Mouse (Mus musculus) MEL (cell line): ENCODE measurements around the gene Gpm6b. TPM values are rescaled to one million over a fixed set of nuclear protein-coding genes. Genes with fewer than 3 reads are reported as not detected.

Experiments used
- DNase-seq: peaks from one replicate; pipeline ENCODE4 v3.0.0; 2011; ENCODE audit warnings: low read depth, low spot score
- H3K27ac ChIP-seq: 2 replicates; pipeline ENCODE4 v1.5.1; 2012; ENCODE audit warnings: low read depth, mild to moderate bottlenecking, control low read depth, low read length, moderate library complexity; ENCODE audit not compliant: control insufficient read depth
- H3K27me3 ChIP-seq, 2 experiments: fragments of 150-350 bp in 1 of 2; sonication (generic) in 1 of 2; 2 replicates each; pipeline ENCODE4 v1.6.1; 2012; ENCODE audit warnings: low read length in 2 of 2, mild to moderate bottlenecking in 2 of 2, improper control_type of control experiment in 1 of 2, moderate library complexity in 1 of 2; ENCODE audit not compliant: insufficient read depth in 2 of 2, control insufficient read depth in 1 of 2
- H3K36me3 ChIP-seq, 2 experiments: 2 replicates each; pipeline ENCODE4 v1.6.1; 2012 to 2014; ENCODE audit warnings: low read length in 2 of 2, improper control_type of control experiment in 1 of 2, inconsistent platforms in 1 of 2, mild to moderate bottlenecking in 1 of 2; ENCODE audit not compliant: insufficient read depth in 2 of 2, control insufficient read depth in 1 of 2
- H3K4me1 ChIP-seq, 2 experiments: fragments of 150-350 bp in 1 of 2; sonication (generic) in 1 of 2; 2 replicates each; pipeline ENCODE4 v1.6.1; 2012; ENCODE audit warnings: low read length in 2 of 2, improper control_type of control experiment in 1 of 2, mild to moderate bottlenecking in 1 of 2; ENCODE audit not compliant: insufficient read depth in 2 of 2, control insufficient read depth in 1 of 2
- H3K4me3 ChIP-seq, 2 experiments: fragments of 150-350 bp in 1 of 2; sonication (generic) in 1 of 2; 2 replicates each; pipeline ENCODE4 v1.5.1; 2012; ENCODE audit warnings: low read depth in 2 of 2, low read length in 2 of 2, mild to moderate bottlenecking in 2 of 2, moderate library complexity in 2 of 2, control low read depth in 1 of 2, improper control_type of control experiment in 1 of 2; ENCODE audit not compliant: control insufficient read depth in 1 of 2, insufficient read depth in 1 of 2
- H3K79me2 ChIP-seq: 2 replicates; pipeline ENCODE4 v1.6.1; 2012; ENCODE audit warnings: mild to moderate bottlenecking, low read length, moderate library complexity; ENCODE audit not compliant: control insufficient read depth, poor library complexity, insufficient read depth
- H3K9ac ChIP-seq: 2 replicates; pipeline ENCODE4 v1.6.1; 2012; ENCODE audit warnings: low read depth, mild to moderate bottlenecking, control low read depth, low read length, moderate library complexity; ENCODE audit not compliant: control insufficient read depth, poor library complexity, severe bottlenecking
- H3K9me3 ChIP-seq: fragments of 150-350 bp; sonication (generic); replicated peaks from 2 replicates; pipeline ENCODE4 v1.6.1; 2012; ENCODE audit warnings: mild to moderate bottlenecking, low read length, improper control_type of control experiment, moderate library complexity; ENCODE audit not compliant: insufficient read depth
- BHLHE40 ChIP-seq: IDR thresholded peaks from 2 replicates; pipeline ENCODE4 v1.6.1; 2012; ENCODE audit warnings: low read depth, mild to moderate bottlenecking, inconsistent platforms, low read length, improper control_type of control experiment, borderline replicate concordance
- CHD2 ChIP-seq: IDR thresholded peaks from 2 replicates; pipeline ENCODE4 v1.6.1; 2011; ENCODE audit warnings: low read length, improper control_type of control experiment
- CTCF ChIP-seq, 3 experiments: IDR thresholded peaks in 2 of 3; conservative IDR thresholded peaks in 1 of 3; 2 replicates each; pipeline ENCODE4 v1.5.1; 2011 to 2012; ENCODE audit warnings: low read length in 3 of 3, low read depth in 2 of 3, mild to moderate bottlenecking in 2 of 3, improper control_type of control experiment in 1 of 3, inconsistent platforms in 1 of 3, mixed read lengths in 1 of 3, moderate library complexity in 1 of 3; ENCODE audit not compliant: control insufficient read depth in 1 of 3, insufficient read depth in 1 of 3, poor library complexity in 1 of 3, severe bottlenecking in 1 of 3
- EP300 ChIP-seq, 2 experiments: IDR thresholded peaks; 2 replicates each; pipeline ENCODE4 v1.6.1; 2011; ENCODE audit warnings: improper control_type of control experiment in 2 of 2, low read length in 2 of 2, low read depth in 1 of 2, mild to moderate bottlenecking in 1 of 2
- HCFC1 ChIP-seq: IDR thresholded peaks from 2 replicates; pipeline ENCODE4 v1.6.1; 2012; ENCODE audit warnings: low read depth, mild to moderate bottlenecking, inconsistent platforms, low read length, improper control_type of control experiment, moderate library complexity
- MAX ChIP-seq: IDR thresholded peaks from 2 replicates; pipeline ENCODE4 v1.6.1; 2011; ENCODE audit warnings: low read length, improper control_type of control experiment
- MEF2A ChIP-seq: IDR thresholded peaks from 2 replicates; pipeline ENCODE4 v1.6.1; 2014; ENCODE audit warnings: low read depth, mild to moderate bottlenecking, inconsistent platforms, low read length, improper control_type of control experiment; ENCODE audit not compliant: poor library complexity, insufficient replicate concordance, severe bottlenecking; ENCODE audit errors: extremely low read depth
- MYB ChIP-seq: IDR thresholded peaks from 2 replicates; pipeline ENCODE4 v1.6.1; 2011; ENCODE audit warnings: mild to moderate bottlenecking, low read depth, low read length, improper control_type of control experiment
- MYC ChIP-seq: IDR thresholded peaks from 2 replicates; pipeline ENCODE4 v1.6.1; 2011; ENCODE audit warnings: low read depth, mild to moderate bottlenecking, low read length, improper control_type of control experiment, moderate library complexity
- NRF1 ChIP-seq: IDR thresholded peaks from 2 replicates; pipeline ENCODE4 v1.6.1; 2014; ENCODE audit warnings: low read depth, mild to moderate bottlenecking, inconsistent platforms, low read length, improper control_type of control experiment, moderate library complexity; ENCODE audit not compliant: poor library complexity, insufficient read depth, severe bottlenecking
- POLR2AphosphoS5 ChIP-seq: IDR thresholded peaks from 2 replicates; pipeline ENCODE4 v1.6.1; 2012; ENCODE audit warnings: low read depth, borderline replicate concordance, mild to moderate bottlenecking, inconsistent platforms, low read length, moderate library complexity, mixed read lengths
- SIN3A ChIP-seq: IDR thresholded peaks from 2 replicates; pipeline ENCODE4 v1.6.1; 2012; ENCODE audit warnings: low read length, improper control_type of control experiment, inconsistent platforms
- SMC3 ChIP-seq: IDR thresholded peaks from 2 replicates; pipeline ENCODE4 v1.6.1; 2011; ENCODE audit warnings: low read depth, low read length, improper control_type of control experiment
- TCF12 ChIP-seq: IDR thresholded peaks from 2 replicates; pipeline ENCODE4 v1.6.1; 2014; ENCODE audit warnings: low read depth, mild to moderate bottlenecking, inconsistent platforms, low read length, improper control_type of control experiment, moderate library complexity
- USF2 ChIP-seq, 2 experiments: IDR thresholded peaks; 2 replicates each; pipeline ENCODE4 v1.6.1; 2011 to 2012; ENCODE audit warnings: improper control_type of control experiment in 2 of 2, low read length in 2 of 2, borderline replicate concordance in 1 of 2, inconsistent platforms in 1 of 2, low read depth in 1 of 2, mild to moderate bottlenecking in 1 of 2; ENCODE audit not compliant: insufficient read depth in 1 of 2
- ZC3H11A ChIP-seq: IDR thresholded peaks from 2 replicates; pipeline ENCODE4 v1.6.1; 2012; ENCODE audit warnings: low read depth, mild to moderate bottlenecking, inconsistent platforms, low read length, improper control_type of control experiment
- ZNF384 ChIP-seq: IDR thresholded peaks from 2 replicates; pipeline ENCODE4 v1.6.1; 2012; ENCODE audit warnings: low read depth, mild to moderate bottlenecking, inconsistent platforms, low read length, improper control_type of control experiment
- polyA plus RNA-seq, 2 experiments: library from polyadenylated mRNA; stranded (reverse) in 1 of 2; unstranded in 1 of 2; fragments of >175 nt in 1 of 2; fragments of >200 nt in 1 of 2; gene quantifications; 2 replicates each; pipeline versions ENCODE4 v1.2.1 to v1.2.4; 2012; ENCODE audit warnings: low replicate concordance in 2 of 2, low read depth in 1 of 2; ENCODE audit not compliant: insufficient read length in 2 of 2, insufficient read depth in 1 of 2, missing spikeins in 1 of 2
- total RNA-seq: library from RNA; depleted of rRNA; stranded (reverse); fragments of 300-350 nt; gene quantifications from 2 replicates; pipeline ENCODE4 v1.2.3, GENCODE M21; 2012

The Gpm6b gene
- total and polyA plus RNA-seq, 3 experiments: 4.9 to 13.2 TPM; not detected in 1

- no peaks in the 10 kb centered on the region for H3K9me3 ChIP-seq
- H3K9ac ChIP-seq: no peak overlapping the region
- peaks cover 0 to 15% of the 10 kb centered on the region in 2 experiments; a peak in 2 of 4 replicates for H3K36me3 ChIP-seq
- no peak overlapping the region for H3K4me3 ChIP-seq
- peaks cover 2 to 17% of the 10 kb centered on the region in 2 experiments; a peak in 3 of 4 replicates for H3K4me1 ChIP-seq
- H3K27me3 ChIP-seq: no peaks in the 10 kb centered on the region
- no peak overlapping the region for H3K27ac ChIP-seq
- no peaks in the 10 kb centered on the region for H3K79me2 ChIP-seq
- DNase-seq: no peak
- TF ChIP-seq BHLHE40: no peak
- TF ChIP-seq EP300 (IDR thresholded peaks at IDR 0.05; ENCODE audit: low read depth in 1 of 2, low read length in 2 of 2): no peak
- no peak for TF ChIP-seq HCFC1
- TF ChIP-seq MYC: no peak
- no peak for TF ChIP-seq ZC3H11A
- no peak for TF ChIP-seq SIN3A
- no peak for TF ChIP-seq SMC3
- no peak for TF ChIP-seq MEF2A
- TF ChIP-seq NRF1: no peak
- no peak for TF ChIP-seq MAX
- TF ChIP-seq POLR2AphosphoS5: no peak
- TF ChIP-seq CTCF (IDR thresholded peaks at IDR 0.05 in 2 of 3, conservative IDR thresholded peaks at IDR 0.05 in 1 of 3; ENCODE audit: control insufficient read depth in 1 of 3, insufficient read depth in 1 of 3, low read depth in 2 of 3, low read length in 3 of 3, poor library complexity in 1 of 3, severe bottlenecking in 1 of 3): no peak
- TF ChIP-seq MYB: no peak
- TF ChIP-seq ZNF384: no peak
Measured at GRCm38 (mm10) chrX:166378652-166379051, 139.9 kb downstream of the Gpm6b start.

GRCm38 (mm10) chrX:166383606-166384005 is 144.9 kb downstream of the Gpm6b start:
- no peaks in the 10 kb centered on the region for H3K79me2 ChIP-seq
- no peaks in the 10 kb centered on the region; a peak in 1 of 4 replicates for H3K4me1 ChIP-seq
- H3K9me3 ChIP-seq: no peaks in the 10 kb centered on the region
- DNase-seq: no peak
- H3K36me3 ChIP-seq: peaks cover 0 to 8% of the 10 kb centered on the region in 2 experiments; a peak in 2 of 4 replicates
- no peak for TF ChIP-seq EP300 (IDR thresholded peaks at IDR 0.05; ENCODE audit: low read depth in 1 of 2, low read length in 2 of 2)
- TF ChIP-seq TCF12: no peak
- TF ChIP-seq CHD2: no peak
- no peak for TF ChIP-seq USF2 (IDR thresholded peaks at IDR 0.05; ENCODE audit: borderline replicate concordance in 1 of 2, insufficient read depth in 1 of 2, low read depth in 1 of 2, low read length in 2 of 2)
- TF ChIP-seq, all 39 proteins: peak for 0
- Histone ChIP-seq H3K4me3 (no peak overlapping the region), H3K27me3 (no peaks in the 10 kb centered on the region), H3K9ac (no peak overlapping the region), H3K27ac (no peak overlapping the region)
